Mouse (Mus musculus) kidney, postnatal 10 days (tissue): ENCODE data around the gene Dock2.

Source experiments
- DNase-seq: peaks from one replicate; pipeline ENCODE4 v3.0.0; 2021; ENCODE audit warnings: mixed read lengths

Gene Dock2

GRCm38 (mm10) chr11:34769396-34769795, 14.3 kb downstream of the Dock2 start:
- DNase-seq, result no peak

- DNase-seq, result no peak
These were observed 19.8 kb downstream of the Dock2 start for GRCm38 (mm10) chr11:34763739-34764361.

GRCm38 (mm10) chr11:34762570-34763127, 21.0 kb downstream of the Dock2 start:
- no peak for DNase-seq

GRCm38 (mm10) chr11:34762125-34762524, 21.6 kb downstream of the Dock2 start:
- DNase-seq, result no peak

GRCm38 (mm10) chr11:34759582-34759981, 24.1 kb downstream of the Dock2 start:
- no peak for DNase-seq

- DNase-seq, result no peak
These were observed 42.6 kb downstream of the Dock2 start for GRCm38 (mm10) chr11:34741081-34741480.

- DNase-seq, result no peak
These were observed 43.9 kb downstream of the Dock2 start for GRCm38 (mm10) chr11:34739816-34740215.

- DNase-seq, result no peak
These were observed 44.7 kb downstream of the Dock2 start for GRCm38 (mm10) chr11:34738945-34739344.

GRCm38 (mm10) chr11:34737193-34737592, 46.5 kb downstream of the Dock2 start:
- no peak for DNase-seq

GRCm38 (mm10) chr11:34734033-34734432, 49.7 kb downstream of the Dock2 start:
- DNase-seq, result no peak

- DNase-seq, result no peak
These were observed 56.2 kb downstream of the Dock2 start for GRCm38 (mm10) chr11:34727467-34727866.

- no peak for DNase-seq
These were observed 56.9 kb downstream of the Dock2 start for GRCm38 (mm10) chr11:34726699-34727347.

- DNase-seq, result no peak
These were observed 70.3 kb downstream of the Dock2 start for GRCm38 (mm10) chr11:34713360-34713759.

- DNase-seq, result no peak
These were observed 75.4 kb downstream of the Dock2 start for GRCm38 (mm10) chr11:34708278-34708677.

- no peak for DNase-seq
These were observed 76.3 kb downstream of the Dock2 start for GRCm38 (mm10) chr11:34707360-34707759.

GRCm38 (mm10) chr11:34705108-34705446, 78.6 kb downstream of the Dock2 start:
- DNase-seq, result no peak

GRCm38 (mm10) chr11:34704384-34705107, 79.1 kb downstream of the Dock2 start:
- DNase-seq, result no peak

- DNase-seq, result no peak
These were observed 79.8 kb downstream of the Dock2 start for GRCm38 (mm10) chr11:34703851-34704250.

GRCm38 (mm10) chr11:34681790-34682189, 101.9 kb downstream of the Dock2 start:
- no peak for DNase-seq

GRCm38 (mm10) chr11:34544631-34545030, 239.1 kb downstream of the Dock2 start:
- DNase-seq, result no peak

- DNase-seq, result no peak
These were observed 251.6 kb downstream of the Dock2 start for GRCm38 (mm10) chr11:34532131-34532530.

GRCm38 (mm10) chr11:34530971-34531370, 252.7 kb downstream of the Dock2 start:
- DNase-seq, result no peak

GRCm38 (mm10) chr11:34528006-34528405, 255.7 kb downstream of the Dock2 start:
- no peak for DNase-seq

GRCm38 (mm10) chr11:34527238-34527637, 256.5 kb downstream of the Dock2 start:
- no peak for DNase-seq
